Comparison of ENCODE assay signal across 40 mouse cellular contexts in genomic region chr13:92578210-92578609, GRCm38 (mm10). TPM values are rescaled to one million over a fixed set of nuclear protein-coding genes. Genes with fewer than 3 reads are reported as not detected.
"Had no signal": no experiment of that assay in that cellular context is flagged by ENCODE, and none has a peak within 500 bp of the region (broad histone marks: within the 10 kb centered on the region; RNA-seq: fewer than 3 reads in every experiment).

No protein-coding gene starts in this region.

- H3K36me3 ChIP-seq: heart, embryonic 10.5 days; heart, embryonic 12.5 days; hindbrain, embryonic 10.5 days; hindbrain, embryonic 12.5 days; intestine, embryonic 15.5 days; limb, embryonic 10.5 days; limb, embryonic 12.5 days; liver, embryonic 13.5 days had no signal

- H3K27ac ChIP-seq: gastrocnemius, adult 2 months; heart, embryonic 10.5 days; hindbrain, embryonic 10.5 days; hindbrain, embryonic 12.5 days; hindbrain, embryonic 14.5 days; intestine, embryonic 15.5 days; layer of hippocampus, adult 2 months; limb, embryonic 10.5 days; limb, embryonic 12.5 days; liver, embryonic 13.5 days had no signal

- ATAC-seq: hindbrain, embryonic 16.5 days; inflammation-experienced regulatory T-cells, adult 6 months; intestine, embryonic 15.5 days; intestine, postnatal 0 days had no signal

- H3K27me3 ChIP-seq: heart, embryonic 12.5 days; hindbrain, embryonic 12.5 days; intestine, embryonic 15.5 days had no signal

- DNase-seq: gastrocnemius, adult 2 months; gastrocnemius, postnatal 10 days; gastrocnemius, postnatal 25 days; heart, adult 18-20 months; heart, postnatal 10 days; heart, postnatal 4 days; kidney, adult 18-20 months; kidney, adult 8-10 months; kidney, postnatal 10 days; kidney, postnatal 25 days; kidney, postnatal 4 days; layer of hippocampus, postnatal 36 days; liver; liver, embryonic 13.5 days had no signal

- H3K9ac ChIP-seq: heart, embryonic 12.5 days; hindbrain, embryonic 12.5 days; hindbrain, embryonic 14.5 days; intestine, embryonic 15.5 days; limb, embryonic 12.5 days; liver, embryonic 13.5 days had no signal

- H3K4me2 ChIP-seq: heart, embryonic 12.5 days; hindbrain, embryonic 12.5 days; hindbrain, embryonic 14.5 days; intestine, embryonic 15.5 days; limb, embryonic 12.5 days; liver, embryonic 11.5 days; liver, embryonic 13.5 days had no signal

- H3K9me3 ChIP-seq: heart, embryonic 10.5 days; heart, embryonic 12.5 days; hindbrain, embryonic 10.5 days; hindbrain, embryonic 12.5 days; intestine, embryonic 15.5 days; limb, embryonic 10.5 days; limb, embryonic 12.5 days; liver, embryonic 13.5 days had no signal

- H3K4me1 ChIP-seq: hindbrain, embryonic 12.5 days; limb, embryonic 10.5 days; limb, embryonic 12.5 days had no signal

- H3K4me3 ChIP-seq: gastrocnemius, adult 2 months; heart, embryonic 10.5 days; heart, embryonic 12.5 days; hindbrain, embryonic 10.5 days; hindbrain, embryonic 12.5 days; intestine, embryonic 15.5 days; layer of hippocampus, adult 2 months; limb, embryonic 10.5 days; limb, embryonic 12.5 days; liver, embryonic 13.5 days had no signal

RNA-seq across cellular contexts. Expression of gene Spz1, which starts 2.2 kb away (rescaled TPM):
- total RNA-seq: gastrocnemius, adult 2 months; gastrocnemius, postnatal 10 days; gastrocnemius, postnatal 25 days; gastrocnemius, postnatal 4 days; granulocyte monocyte progenitor cell, adult 5-6 weeks; heart, adult 18-20 months; heart, adult 8-10 months; heart, postnatal 10 days; heart, postnatal 25 days; heart, postnatal 4 days; layer of hippocampus, adult 2 months; layer of hippocampus, postnatal 14 days; layer of hippocampus, postnatal 36 days; left cerebral cortex, adult 18-20 months; left cerebral cortex, postnatal 14 days; left cerebral cortex, postnatal 36 days had no signal
- polyA plus RNA-seq: heart, embryonic 10.5 days; heart, embryonic 12.5 days; heart, embryonic 14.5 days; heart, embryonic 16.5 days; hindbrain, embryonic 10.5 days; hindbrain, embryonic 12.5 days; hindbrain, embryonic 14.5 days; hindbrain, embryonic 16.5 days; inflammation-experienced regulatory T-cells, adult 6 months; intestine, embryonic 15.5 days; intestine, postnatal 0 days; kidney, embryonic 14.5 days; kidney, embryonic 16.5 days; limb, embryonic 10.5 days; limb, embryonic 12.5 days; limb, embryonic 14.5 days; liver, embryonic 11.5 days; liver, embryonic 13.5 days had no signal
